23 mouse cellular contexts compared by ENCODE assay signal in the genomic region with DNA sequence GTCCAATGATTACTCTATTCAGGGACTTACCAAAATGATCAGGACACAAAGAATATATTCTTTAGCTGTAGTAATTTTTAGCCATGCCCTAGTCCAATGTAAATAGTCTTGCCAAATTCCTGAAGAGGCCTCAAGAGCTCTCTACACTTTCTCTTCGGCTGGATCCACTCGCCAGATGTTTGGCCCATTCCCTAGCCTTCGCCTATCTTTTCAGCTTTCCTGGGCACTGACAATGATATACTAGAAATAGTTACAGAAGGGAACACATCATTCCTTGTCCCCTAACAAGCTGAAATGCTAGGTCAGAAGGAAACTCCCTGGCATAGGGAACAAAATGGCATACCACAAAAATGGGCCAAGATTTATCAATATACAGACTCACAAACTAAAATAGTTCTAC. TPM values are rescaled to one million over a fixed set of nuclear protein-coding genes. Genes with fewer than 3 reads are reported as not detected.
DNase-seq lines count a peak whose midpoint lies in the region; TF ChIP-seq lines count a peak whose summit lies in the region.
"Had no signal": no experiment of that assay in that cellular context is flagged by ENCODE, and none has a peak within 500 bp of the region (broad histone marks: within the 10 kb centered on the region; RNA-seq: fewer than 3 reads in every experiment).

No protein-coding gene starts in this region.

- peaks cover 14% of the 10 kb centered on the region; the same call in 1 of the 2 replicates for H3K27me3 ChIP-seq in heart, embryonic 10.5 days (ENCODE audit: insufficient read depth, poor library complexity, severe bottlenecking)
- no peaks in the 10 kb centered on the region for H3K27me3 ChIP-seq in heart, adult 2 months (ENCODE audit: control insufficient read depth, insufficient read depth, low read length)
- H3K27me3 ChIP-seq: embryonic facial prominence, embryonic 15.5 days had no signal

- H3K79me2 ChIP-seq in heart, adult 2 months (replicated peaks; ENCODE audit: control insufficient read depth, insufficient read depth, low read length): no peaks in the 10 kb centered on the region

- H3K36me3 ChIP-seq in heart, embryonic 10.5 days: no peaks in the 10 kb centered on the region
- H3K36me3 ChIP-seq in heart, adult 2 months (ENCODE audit: control insufficient read depth, insufficient read depth, low read length): peaks cover 4% of the 10 kb centered on the region
- H3K36me3 ChIP-seq: embryonic facial prominence, embryonic 13.5 days; embryonic facial prominence, embryonic 15.5 days; forebrain, embryonic 10.5 days; forebrain, embryonic 12.5 days; G1E had no signal

- DNase-seq in heart, adult 11 months: peak; percentile 91
- DNase-seq in heart, embryonic 10.5 days (ENCODE audit: low spot score): no peak
- DNase-seq in heart, adult 2 months: peak in 1 of 2 experiments; percentile 48
- no peak for DNase-seq in heart, adult 8-10 months (ENCODE audit: low spot score)
- DNase-seq in A20 (ENCODE audit: low read depth, low spot score) (peak; percentile 0), adipocyte (ENCODE audit: low spot score) (peak; percentile 29)
- no peak for DNase-seq in gastrocnemius, postnatal 4 days (ENCODE audit: low spot score in 2 of 2)
- DNase-seq: adrenal gland, adult 2 months; adrenal gland, postnatal 10 days; adrenal gland, postnatal 25 days; cerebellum, adult 11 months; cerebellum, adult 18-20 months; cerebellum, adult 8-10 months; cerebellum, adult 9-11 months; cerebellum, postnatal 14 days; cerebellum, postnatal 36 days; embryo, embryonic 11 days had no signal

- TF ChIP-seq CTCF in heart, adult 2 months (IDR thresholded peaks at IDR 0.05): no peak

- intact Hi-C loops in heart, adult 2 months (cut with DNase I): no loop called here

- H3K27ac ChIP-seq in heart, embryonic 10.5 days: no peak overlapping the region
- peak overlapping the region; percentile 61 for H3K27ac ChIP-seq in heart, adult 2 months
- H3K27ac ChIP-seq: embryonic facial prominence, embryonic 13.5 days; embryonic facial prominence, embryonic 15.5 days; forebrain, embryonic 10.5 days; forebrain, embryonic 12.5 days had no signal

- no peak overlapping the region for H3K4me3 ChIP-seq in heart, embryonic 10.5 days
- no peak overlapping the region for H3K4me3 ChIP-seq in heart, adult 2 months
- H3K4me3 ChIP-seq: embryonic facial prominence, embryonic 13.5 days; embryonic facial prominence, embryonic 15.5 days; erythroblast, embryonic 14.5 days; forebrain, embryonic 10.5 days; forebrain, embryonic 12.5 days had no signal

- no peak overlapping the region for H3K9ac ChIP-seq in heart, adult 2 months (ENCODE audit: low read depth, low read length)
- H3K9ac ChIP-seq: embryonic facial prominence, embryonic 13.5 days; embryonic facial prominence, embryonic 15.5 days; forebrain, embryonic 12.5 days had no signal

- H3K4me1 ChIP-seq in heart, embryonic 10.5 days: 0 out of 2 replicates have a peak, but pooled peaks cover 8% of the 10 kb centered on the region
- no peaks in the 10 kb centered on the region; the same call in 1 of the 2 replicates for H3K4me1 ChIP-seq in heart, adult 2 months (ENCODE audit: control insufficient read depth, insufficient read depth, low read length)
- H3K4me1 ChIP-seq: embryonic facial prominence, embryonic 13.5 days; forebrain, embryonic 12.5 days had no signal

- no peaks in the 10 kb centered on the region for H3K9me3 ChIP-seq in heart, embryonic 10.5 days
- H3K9me3 ChIP-seq: embryonic facial prominence, embryonic 13.5 days; embryonic facial prominence, embryonic 15.5 days; forebrain, embryonic 10.5 days; forebrain, embryonic 12.5 days; G1E had no signal

- 0 out of 2 replicates have a peak, but pooled peaks have one; percentile 24 for TF ChIP-seq EP300 in heart, adult 2 months (IDR thresholded peaks at IDR 0.05; ENCODE audit: insufficient read depth, low read depth, low read length)

- TF ChIP-seq POLR2A in heart, adult 2 months (IDR thresholded peaks at IDR 0.05; ENCODE audit: insufficient read depth, low read depth, low read length): no peak

- 70% methylated on average over 3 of the region's 3 CpGs for WGBS in heart, embryonic 10.5 days
- 46% methylated on average over 3 of the region's 3 CpGs for WGBS in heart, adult 2 months

RNA-seq across cellular contexts. Expression of a gene that starts 18.6 kb away (rescaled TPM):
- 14.2 and 21.2 TPM in 2 replicates for polyA plus RNA-seq in heart, embryonic 10.5 days (2016; fragmentation: Nextera tagmentation; extraction: Ambion mirVana)
- 100 to 1,000 TPM; 189 to 213 TPM for total RNA-seq in heart, adult 2 months (2021)
- polyA plus RNA-seq in heart, adult 2 months (2012; rRNA removed): 39.1 and 97.7 TPM in 2 replicates
- total RNA-seq in heart, adult 8-10 months (2022): 100 to 1,000 TPM; 187 to 251 (median 206) TPM
- 10 to 100 TPM; 62.1 to 78.5 TPM for total RNA-seq in gastrocnemius, postnatal 4 days (2021)

Comparison
In these comparisons a context has a peak if more than half of its experiments do, and no peak if none do; other contexts are left out.
1. DNase-seq: peak in heart, adult 11 months (single experiment), A20 (single experiment) and adipocyte (single experiment); none in heart, embryonic 10.5 days (single experiment), heart, adult 8-10 months (single experiment) and gastrocnemius, postnatal 4 days (0 of 2).